Mouse (Mus musculus) E14TG2a.4 (cell line): ENCODE results near the gene 4930404N11Rik.

ENCODE experiments used
- CTCF ChIP-seq: conservative IDR thresholded peaks from 2 replicates; pipeline ENCODE4 v1.5.1; 2014; ENCODE audit warnings: low read length
- NANOG ChIP-seq: IDR thresholded peaks from 2 replicates; pipeline ENCODE4 v1.6.1; 2014; ENCODE audit warnings: borderline replicate concordance, low read length, mixed read lengths
- POU5F1 ChIP-seq: IDR thresholded peaks from 2 replicates; pipeline ENCODE4 v1.6.1; 2014; ENCODE audit warnings: low read length, borderline replicate concordance

DNA sequence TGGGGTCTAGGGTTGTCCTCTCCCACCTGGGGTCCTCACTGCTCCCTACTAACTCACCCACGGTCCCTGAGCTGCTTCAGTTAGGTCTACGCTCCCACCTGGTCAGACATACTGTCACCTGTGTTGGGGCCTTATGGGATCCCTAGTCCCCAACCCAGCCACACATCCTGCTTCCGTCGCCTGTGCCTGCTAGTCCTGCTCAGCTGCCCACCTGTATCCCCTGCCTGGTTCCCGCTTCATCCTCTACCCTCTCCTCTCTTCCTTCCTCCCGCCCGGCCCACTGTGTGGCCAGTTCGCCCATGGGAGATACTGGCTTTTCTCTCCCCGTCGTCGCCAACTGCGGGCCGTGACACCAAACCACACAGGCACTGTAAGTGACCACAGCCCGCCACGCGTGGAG, 50.0 kb downstream of the 4930404N11Rik start:
- no peak for TF ChIP-seq CTCF
- no peak for TF ChIP-seq POU5F1
- no peak for TF ChIP-seq NANOG
